Mouse (Mus musculus) limb, embryonic 11.5 days (tissue): ENCODE results near the gene Prcc. TPM values are rescaled to one million over a fixed set of nuclear protein-coding genes. Genes with fewer than 3 reads are reported as not detected.
"Not testable (repeated sequence)": the region's sequence is repeated elsewhere in the genome, so short reads cannot be mapped to it uniquely, and the experiment has no call there.

Experiments used
- ATAC-seq: fragments of 200-750 bp; cut with Nextera tagmentation; 2 replicates; pipeline ENCODE4 v1.8.0; 2017; ENCODE audit warnings: low read depth; ENCODE audit not compliant: insufficient number of reproducible peaks, low FRiP score, low TSS enrichment
- DNase-seq: peaks from one replicate; pipeline ENCODE4 v3.0.0-alpha.2; 2015; ENCODE audit warnings: low spot score
- H3K27ac ChIP-seq: fragments of 300-500 bp; sonication (generic); replicated peaks from 2 replicates; pipeline ENCODE4 v1.5.1; 2014; ENCODE audit warnings: low read depth, mild to moderate bottlenecking, low read length
- H3K27me3 ChIP-seq: fragments of 300-500 bp; sonication (generic); 2 replicates; pipeline ENCODE4 v1.6.1; 2014; ENCODE audit warnings: mild to moderate bottlenecking, low read length, mixed read lengths; ENCODE audit not compliant: control insufficient read depth, insufficient read depth
- H3K36me3 ChIP-seq: fragments of 300-500 bp; sonication (generic); 2 replicates; pipeline ENCODE4 v1.6.1; 2014; ENCODE audit warnings: mild to moderate bottlenecking, low read length, moderate library complexity, mixed read lengths; ENCODE audit not compliant: control insufficient read depth, insufficient read depth
- H3K4me1 ChIP-seq: fragments of 300-500 bp; sonication (generic); 2 replicates; pipeline ENCODE4 v1.6.1; 2014; ENCODE audit warnings: low read length, mixed read lengths; ENCODE audit not compliant: control insufficient read depth, insufficient read depth
- H3K4me2 ChIP-seq: fragments of 300-500 bp; sonication (generic); 2 replicates; pipeline ENCODE4 v1.6.1; 2014; ENCODE audit warnings: low read depth, mild to moderate bottlenecking, moderate library complexity; ENCODE audit not compliant: severe bottlenecking
- H3K4me3 ChIP-seq: fragments of 300-500 bp; sonication (generic); 2 replicates; pipeline ENCODE4 v1.5.1; 2014; ENCODE audit warnings: low read depth, low read length
- H3K9ac ChIP-seq: fragments of 300-500 bp; sonication (generic); 2 replicates; pipeline ENCODE4 v1.6.1; 2014; ENCODE audit warnings: mild to moderate bottlenecking, low read length
- H3K9me3 ChIP-seq: fragments of 300-500 bp; sonication (generic); 2 replicates; pipeline ENCODE4 v1.6.1; 2016; ENCODE audit warnings: low read length; ENCODE audit not compliant: control insufficient read depth
- WGBS: fragments of 180-500 bp; shearing (Covaris S2); extraction: QIAGEN DNeasy Blood & Tissue Kit; methylation state at CpG from one replicate; pipeline ENCODE4 v1.1.7; 2014; 5-methylcytosine and 5-hydroxymethylcytosine counted together
- polyA plus RNA-seq: library from polyadenylated mRNA; unstranded; fragments of >200 nt; fragmentation: Nextera tagmentation; extraction: Ambion mirVana; gene quantifications from 2 replicates; pipeline ENCODE4 v1.2.1, GENCODE M21; 2014

The Prcc gene
- polyA plus RNA-seq, 1 experiment from 2014 or later, result 24.4 TPM

DNA sequence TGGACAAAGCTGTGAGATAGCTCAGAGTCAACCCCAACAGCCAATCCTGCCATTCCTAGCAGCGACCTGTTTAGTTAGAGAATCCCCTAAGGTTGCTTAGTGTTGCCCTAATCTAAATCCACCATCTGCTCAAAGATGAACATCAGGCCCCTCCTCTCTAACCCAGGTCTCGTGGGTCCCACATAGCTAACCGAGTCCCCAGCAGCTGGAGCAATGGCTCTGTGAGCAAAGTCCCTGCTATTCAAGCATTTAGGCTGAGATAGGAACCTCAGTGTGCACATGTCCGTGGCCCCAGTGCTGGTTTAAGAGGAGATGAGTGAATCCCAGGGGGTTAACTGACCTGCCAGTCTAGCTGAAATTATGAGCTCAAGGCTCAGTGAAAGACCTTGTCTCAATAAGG lies 39.2 kb downstream of the Prcc start:
- Histone ChIP-seq H3K27ac (no peak overlapping the region), H3K4me2 (no peak overlapping the region), H3K4me1 (no peaks in the 10 kb centered on the region), H3K9me3 (no peaks in the 10 kb centered on the region), H3K9ac (no peak overlapping the region), H3K36me3 (no peaks in the 10 kb centered on the region), H3K4me3 (no peak overlapping the region), H3K27me3 (no peaks in the 10 kb centered on the region)
- 76% methylated on average over 4 of the region's 4 CpGs for WGBS
- no peak for ATAC-seq
- no peak for DNase-seq

DNA sequence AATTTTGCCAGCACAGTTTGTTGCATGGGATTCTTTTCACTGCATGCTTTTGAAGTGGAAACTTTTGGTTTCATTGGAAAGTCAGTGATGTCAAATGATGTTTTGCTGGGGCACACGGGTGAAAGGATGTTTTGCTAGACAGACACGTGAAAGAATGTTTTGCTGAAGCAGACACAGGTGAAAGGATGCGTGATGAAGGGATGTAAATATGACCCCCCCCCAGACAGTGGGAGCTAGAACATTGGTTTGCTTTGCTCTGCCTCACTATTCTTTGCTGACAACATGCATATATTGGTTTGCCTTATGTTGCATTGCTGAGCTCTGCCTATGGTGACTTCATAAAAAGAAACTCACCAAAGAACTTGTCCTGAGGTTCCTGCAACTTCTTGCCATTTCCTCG lies 40.4 kb downstream of the Prcc start:
- H3K4me2 ChIP-seq, result no peak overlapping the region
- no peak overlapping the region for H3K9ac ChIP-seq
- no peak overlapping the region for H3K4me3 ChIP-seq
- H3K9me3 ChIP-seq, result no peaks in the 10 kb centered on the region
- no peaks in the 10 kb centered on the region for H3K36me3 ChIP-seq
- no peaks in the 10 kb centered on the region for H3K27me3 ChIP-seq
- H3K27ac ChIP-seq, result no peak overlapping the region
- DNase-seq (no peak), ATAC-seq (no peak)
- WGBS, result 82% methylated on average over 4 of the region's 4 CpGs
- H3K4me1 ChIP-seq, result no peaks in the 10 kb centered on the region

DNA sequence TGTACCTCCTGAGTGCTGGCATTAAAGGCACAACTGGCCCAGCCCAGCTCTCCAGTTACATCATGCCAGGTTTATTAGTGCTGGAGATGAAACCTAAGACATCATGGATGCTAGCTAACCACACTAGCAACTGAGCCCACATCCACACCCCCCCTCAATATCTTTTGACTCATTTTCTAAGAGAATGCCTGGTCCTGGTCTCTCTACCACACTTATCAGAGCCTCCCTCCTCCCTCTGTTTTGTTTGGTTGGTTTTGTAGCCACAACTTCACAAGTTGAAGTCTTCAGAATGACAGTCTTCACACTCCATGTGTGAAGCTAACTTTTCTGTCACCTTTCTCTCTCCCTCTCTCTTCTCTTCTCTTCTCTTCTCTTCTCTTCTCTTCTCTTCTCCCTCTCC lies 44.5 kb downstream of the Prcc start:
- Histone ChIP-seq H3K27me3 (no peaks in the 10 kb centered on the region), H3K27ac (no peak overlapping the region), H3K4me2 (no peak overlapping the region), H3K9ac (no peak overlapping the region), H3K36me3 (no peaks in the 10 kb centered on the region), H3K4me3 (no peak overlapping the region), H3K9me3 (no peaks in the 10 kb centered on the region), H3K4me1 (no peaks in the 10 kb centered on the region)
- no peak for ATAC-seq
- DNase-seq, result no peak

DNA sequence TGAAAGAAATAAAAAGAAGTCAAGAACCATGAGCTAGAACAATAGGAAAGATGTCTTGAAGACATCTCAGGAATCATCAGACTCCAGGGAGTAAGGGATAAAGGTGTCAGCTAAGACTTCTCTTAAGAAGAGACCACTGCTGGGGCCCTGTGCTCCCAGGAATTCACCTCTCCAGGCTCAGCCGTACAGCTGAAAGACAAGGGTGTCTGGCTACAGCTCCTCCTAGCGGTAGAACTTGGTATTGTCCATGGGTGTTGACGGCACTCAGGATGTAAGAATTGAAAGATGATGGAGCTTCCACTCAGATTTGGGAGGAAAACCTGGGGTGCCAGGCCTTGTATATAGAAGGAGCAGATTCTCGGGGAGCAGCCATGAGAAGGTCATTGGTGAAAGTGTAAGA lies 46.8 kb downstream of the Prcc start:
- H3K4me3 ChIP-seq, result no peak overlapping the region
- ATAC-seq (no peak), DNase-seq (peak; percentile 92)
- H3K9ac ChIP-seq, result no peak overlapping the region
- H3K4me2 ChIP-seq, result no peak overlapping the region
- no peaks in the 10 kb centered on the region for H3K27me3 ChIP-seq
- no peaks in the 10 kb centered on the region for H3K4me1 ChIP-seq
- WGBS, result 5% methylated on average over 4 of the region's 4 CpGs
- H3K9me3 ChIP-seq, result no peaks in the 10 kb centered on the region
- H3K27ac ChIP-seq, result no peak overlapping the region
- H3K36me3 ChIP-seq, result no peaks in the 10 kb centered on the region

DNA sequence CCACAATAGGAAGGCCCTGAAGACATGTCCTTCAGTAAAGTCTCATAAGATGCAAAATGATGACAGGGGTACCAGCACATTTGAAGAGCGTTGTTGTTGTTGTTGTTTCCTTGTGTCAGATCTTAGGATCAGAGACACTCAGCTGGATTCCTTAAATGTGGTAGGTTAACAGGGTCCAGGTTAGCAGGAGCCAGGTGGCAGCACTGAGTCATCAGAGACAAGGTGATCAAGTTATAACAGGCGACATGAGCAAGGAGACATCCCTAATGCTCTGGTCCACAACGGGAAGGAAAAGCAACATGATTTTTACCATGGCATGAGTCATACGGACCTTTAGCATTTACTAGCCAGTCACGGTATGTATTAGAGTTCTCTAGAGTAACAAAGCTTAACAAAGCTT lies 51.9 kb downstream of the Prcc start:
- no peak overlapping the region for H3K4me3 ChIP-seq
- H3K4me2 ChIP-seq, result no peak overlapping the region
- WGBS, result 66% methylated on average over 5 of the region's 5 CpGs
- ATAC-seq, result no peak
- H3K27ac ChIP-seq, result no peak overlapping the region
- H3K9ac ChIP-seq, result no peak overlapping the region
- no peak for DNase-seq
- H3K36me3 ChIP-seq, result no peaks in the 10 kb centered on the region
- no peaks in the 10 kb centered on the region for H3K9me3 ChIP-seq
- no peaks in the 10 kb centered on the region for H3K4me1 ChIP-seq
- H3K27me3 ChIP-seq, result no peaks in the 10 kb centered on the region

DNA sequence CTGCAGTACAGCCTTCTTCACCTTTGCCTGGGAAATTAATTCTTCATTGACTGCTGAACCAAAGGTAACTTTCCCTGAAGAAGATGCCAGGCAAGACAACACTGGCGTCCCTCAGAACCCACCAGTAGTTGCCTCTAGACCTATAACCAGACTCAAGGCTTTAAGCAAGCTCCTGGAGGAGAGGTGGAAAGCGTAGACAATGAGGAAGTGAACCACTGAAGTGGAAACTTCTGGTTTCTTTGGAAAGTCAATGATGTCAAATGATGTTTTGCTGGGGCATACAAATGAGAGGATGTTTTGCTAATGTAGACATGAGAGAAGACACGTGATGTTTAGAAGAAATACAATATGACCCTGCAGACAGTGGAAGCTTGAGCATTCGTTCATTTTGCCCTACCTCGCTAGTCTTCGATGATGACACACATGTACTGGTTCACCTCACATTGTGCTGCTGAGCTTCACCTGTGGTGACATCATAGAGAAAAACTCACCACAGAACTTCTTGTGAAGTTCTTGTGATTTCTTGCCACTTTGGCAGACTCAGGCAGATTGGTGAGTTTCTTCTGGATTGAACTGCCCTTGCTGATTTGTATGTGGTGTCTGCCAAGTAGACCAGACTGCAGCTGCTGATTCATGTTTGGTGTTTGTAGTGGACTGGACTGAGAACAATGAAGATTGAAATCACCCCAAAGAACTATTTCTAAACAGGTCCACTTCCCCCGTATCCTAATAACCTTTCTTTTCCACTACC lies 53.1 kb downstream of the Prcc start:
- Histone ChIP-seq H3K27me3 (no peaks in the 10 kb centered on the region), H3K4me1 (no peaks in the 10 kb centered on the region), H3K27ac (no peak overlapping the region), H3K4me3 (no peak overlapping the region), H3K9me3 (no peaks in the 10 kb centered on the region), H3K4me2 (no peak overlapping the region), H3K9ac (no peak overlapping the region), H3K36me3 (no peaks in the 10 kb centered on the region)
- WGBS, result 87% methylated on average over 7 of the region's 7 CpGs
- DNase-seq (no peak), ATAC-seq (no peak)

DNA sequence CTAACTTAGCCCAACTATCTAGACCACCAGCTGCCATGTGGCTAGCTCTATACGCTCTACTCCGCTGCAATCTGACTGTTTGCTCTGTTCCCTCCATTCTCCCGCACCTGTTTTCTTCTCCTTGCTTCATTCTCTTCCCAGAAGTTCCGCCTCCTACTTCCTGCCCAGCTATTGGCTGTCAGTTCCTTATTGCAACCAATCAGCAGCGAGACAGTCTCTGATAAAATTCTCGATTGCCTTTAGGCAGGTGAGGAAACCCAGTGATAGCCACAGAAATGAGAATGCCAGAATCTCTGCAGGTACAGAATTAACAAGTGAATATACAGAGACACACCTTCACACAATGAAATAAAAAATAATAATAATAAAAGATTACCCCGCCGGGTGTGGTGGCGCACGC lies 56.4 kb downstream of the Prcc start:
- H3K27me3 ChIP-seq, result no peaks in the 10 kb centered on the region
- H3K27ac ChIP-seq, result no peak overlapping the region
- ATAC-seq (no peak), DNase-seq (no peak)
- H3K9ac ChIP-seq, result no peak overlapping the region
- no peaks in the 10 kb centered on the region for H3K9me3 ChIP-seq
- no peak overlapping the region for H3K4me2 ChIP-seq
- H3K4me1 ChIP-seq, result no peaks in the 10 kb centered on the region
- no peaks in the 10 kb centered on the region for H3K36me3 ChIP-seq
- WGBS, result 54% methylated on average over 10 of the region's 10 CpGs
- no peak overlapping the region for H3K4me3 ChIP-seq

DNA sequence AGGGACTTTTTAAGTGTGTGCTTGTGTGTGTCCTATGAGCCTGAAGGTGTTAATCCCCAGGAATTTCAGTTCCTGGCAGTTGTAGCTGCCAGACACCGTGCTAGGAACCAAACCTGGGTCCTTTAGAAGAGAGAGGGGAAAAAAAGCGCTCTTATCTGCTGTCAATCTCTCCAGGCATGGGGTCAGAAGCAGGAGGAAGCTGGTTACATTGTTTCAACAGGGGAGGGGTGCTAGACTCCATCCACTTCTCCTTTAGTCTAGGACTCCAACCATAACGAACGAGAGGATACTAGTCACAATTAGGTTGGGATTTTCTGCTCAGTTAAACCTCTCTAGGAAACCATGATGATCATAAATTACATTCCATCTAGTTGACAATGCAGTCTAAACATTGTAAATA lies 57.0 kb downstream of the Prcc start:
- Histone ChIP-seq H3K9me3 (no peaks in the 10 kb centered on the region), H3K27ac (no peak overlapping the region), H3K4me3 (no peak overlapping the region), H3K9ac (no peak overlapping the region), H3K4me2 (no peak overlapping the region), H3K27me3 (no peaks in the 10 kb centered on the region), H3K36me3 (no peaks in the 10 kb centered on the region), H3K4me1 (no peaks in the 10 kb centered on the region)
- 58% methylated on average over 4 of the region's 4 CpGs for WGBS
- ATAC-seq (no peak), DNase-seq (no peak)

DNA sequence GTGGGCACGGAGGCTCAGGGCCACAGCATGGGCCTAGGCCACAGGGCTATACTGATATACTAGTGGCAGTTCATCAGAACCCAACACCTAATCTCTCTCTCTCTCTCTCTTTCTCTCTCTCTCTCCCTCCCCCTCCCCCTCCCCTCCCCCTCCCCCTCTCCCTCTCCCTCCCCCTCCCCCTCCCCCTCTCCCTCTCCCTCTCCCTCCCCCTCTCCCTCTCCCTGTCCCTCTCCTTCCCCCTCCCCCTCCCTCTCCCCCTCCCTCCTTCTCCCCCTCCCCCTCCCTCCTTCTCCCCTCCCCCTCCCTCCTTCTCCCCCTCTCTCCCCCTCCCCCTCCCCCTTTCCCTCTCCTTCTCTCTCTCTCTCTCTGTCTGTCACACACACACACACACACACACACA lies 61.2 kb downstream of the Prcc start, which contains the start of gene Pear1:
TSS of gene Pear1 (minus strand) at position 101 of the 400 bp plus-strand sequence.
- not testable (repeated sequence) for H3K27ac ChIP-seq, H3K9me3 ChIP-seq, H3K27me3 ChIP-seq, DNase-seq, H3K4me1 ChIP-seq, H3K4me2 ChIP-seq, H3K4me3 ChIP-seq, H3K9ac ChIP-seq, H3K36me3 ChIP-seq, ATAC-seq
- WGBS, result 100% methylated on average over 1 of the region's 1 CpGs
